Mouse (Mus musculus) frontal cortex, adult (tissue): Measurements from ENCODE around the gene Adam17.

Experiments
- ATAC-seq: cut with Nextera tagmentation; 2 replicates; pipeline ENCODE4 v1.9.2; 2017; ENCODE audit warnings: mild to moderate bottlenecking, moderate library complexity, mixed read lengths; ENCODE audit not compliant: low TSS enrichment

The Adam17 gene

GRCm38 (mm10) chr12:21353681-21354080 lies 19.8 kb downstream of the Adam17 start:
- no peak for ATAC-seq

GRCm38 (mm10) chr12:21350113-21350876 lies 23.1 kb downstream of the Adam17 start:
- ATAC-seq = no peak

- ATAC-seq = no peak
These were observed 26.5 kb downstream of the Adam17 start for GRCm38 (mm10) chr12:21346972-21347371.

GRCm38 (mm10) chr12:21340674-21341073 lies 32.8 kb downstream of the Adam17 start:
- no peak for ATAC-seq

GRCm38 (mm10) chr12:21337171-21337570 lies 36.3 kb downstream of the Adam17 start:
- ATAC-seq = no peak

GRCm38 (mm10) chr12:21335869-21336268 lies 37.6 kb downstream of the Adam17 start:
- ATAC-seq = peak; percentile 89

- ATAC-seq = no peak
These were observed 39.7 kb downstream of the Adam17 start for GRCm38 (mm10) chr12:21333766-21334165.

GRCm38 (mm10) chr12:21333021-21333420 lies 40.4 kb downstream of the Adam17 start:
- ATAC-seq = no peak

- 0 out of 2 replicates have a peak, but pooled peaks have one; percentile 14 for ATAC-seq
These were observed 41.7 kb downstream of the Adam17 start for GRCm38 (mm10) chr12:21331711-21332110.

- ATAC-seq = peak; percentile 87
These were observed 42.4 kb downstream of the Adam17 start for GRCm38 (mm10) chr12:21330961-21331576.

GRCm38 (mm10) chr12:21329661-21330400 lies 43.6 kb downstream of the Adam17 start:
- no peak for ATAC-seq

- no peak for ATAC-seq
These were observed 47.1 kb downstream of the Adam17 start for GRCm38 (mm10) chr12:21326325-21326724.

- ATAC-seq = no peak
These were observed 48.2 kb downstream of the Adam17 start for GRCm38 (mm10) chr12:21325266-21325665.

- ATAC-seq = no peak
These were observed 49.3 kb downstream of the Adam17 start for GRCm38 (mm10) chr12:21324101-21324500.

- no peak for ATAC-seq
These were observed 50.6 kb downstream of the Adam17 start for GRCm38 (mm10) chr12:21322856-21323255.

GRCm38 (mm10) chr12:21322296-21322695 lies 51.1 kb downstream of the Adam17 start:
- no peak for ATAC-seq

GRCm38 (mm10) chr12:21321170-21321569 lies 52.3 kb downstream of the Adam17 start:
- no peak for ATAC-seq

GRCm38 (mm10) chr12:21320317-21320716 lies 53.1 kb downstream of the Adam17 start:
- no peak for ATAC-seq

GRCm38 (mm10) chr12:21318143-21318895 lies 55.1 kb downstream of the Adam17 start:
- ATAC-seq = no peak

- no peak for ATAC-seq
These were observed 56.6 kb downstream of the Adam17 start for GRCm38 (mm10) chr12:21316869-21317265.

- ATAC-seq = peak; percentile 86
These were observed 57.2 kb downstream of the Adam17 start, which contains the start of gene Iah1 for GRCm38 (mm10) chr12:21315923-21316868. Gene Iah1 (plus strand): TSS chr12:21316389.
